Mouse (Mus musculus): Measurements from ENCODE around the gene Rnf150.

The Rnf150 gene

DNA sequence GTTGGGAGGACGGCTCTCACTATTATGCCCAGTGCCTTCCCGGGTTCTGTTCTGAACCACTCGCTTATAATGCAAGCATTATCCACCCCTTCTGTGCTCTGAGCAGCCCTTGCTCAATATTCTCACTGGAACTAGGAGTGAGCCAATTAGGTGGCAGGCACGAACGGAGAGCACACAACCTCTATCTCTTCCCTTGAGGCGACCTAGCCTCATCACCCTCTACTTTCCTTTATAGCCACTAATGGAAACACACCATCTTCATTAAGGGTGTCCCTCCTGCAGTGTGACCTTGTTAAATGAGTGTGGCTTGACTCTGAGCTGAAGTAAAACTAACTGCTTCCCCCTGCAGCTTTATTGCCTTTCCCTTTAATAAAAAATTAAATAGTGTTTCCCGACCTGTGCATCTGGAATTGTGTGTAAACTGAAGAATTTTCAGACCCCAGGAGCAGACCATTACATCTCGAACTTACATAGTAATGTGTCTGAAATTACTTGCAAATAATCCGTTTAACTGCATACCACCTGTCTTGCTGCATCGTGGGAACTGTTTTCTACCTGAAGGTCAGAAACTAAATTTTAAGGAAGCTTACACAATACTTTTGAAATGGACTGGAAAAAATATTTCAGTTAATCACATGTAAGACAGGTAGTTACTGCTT lies 26.0 kb downstream of the Rnf150 start:
- no peak for DNase-seq (ENCODE audit: low read depth, low spot score)

DNA sequence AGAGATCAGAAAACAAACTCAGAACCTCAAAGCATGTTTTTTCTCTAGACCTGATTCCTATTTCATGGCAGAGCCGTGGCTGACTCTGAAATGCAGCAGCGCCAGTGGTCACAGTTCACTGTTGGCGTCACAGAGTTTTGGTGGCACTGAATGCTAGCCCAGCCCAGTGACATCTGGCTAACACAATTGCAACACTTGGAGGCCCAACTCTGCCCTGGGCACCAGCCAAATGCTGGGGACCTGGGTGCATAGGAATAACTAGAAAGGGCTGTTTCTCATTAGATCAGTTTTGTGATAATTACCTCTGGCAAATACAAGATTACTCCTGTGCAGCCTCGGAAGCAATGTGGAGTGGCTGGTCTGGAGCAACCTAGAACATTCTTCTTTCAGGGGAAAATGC lies 31.9 kb downstream of the Rnf150 start:
- no peak for DNase-seq (ENCODE audit: low read depth, low spot score)

DNA sequence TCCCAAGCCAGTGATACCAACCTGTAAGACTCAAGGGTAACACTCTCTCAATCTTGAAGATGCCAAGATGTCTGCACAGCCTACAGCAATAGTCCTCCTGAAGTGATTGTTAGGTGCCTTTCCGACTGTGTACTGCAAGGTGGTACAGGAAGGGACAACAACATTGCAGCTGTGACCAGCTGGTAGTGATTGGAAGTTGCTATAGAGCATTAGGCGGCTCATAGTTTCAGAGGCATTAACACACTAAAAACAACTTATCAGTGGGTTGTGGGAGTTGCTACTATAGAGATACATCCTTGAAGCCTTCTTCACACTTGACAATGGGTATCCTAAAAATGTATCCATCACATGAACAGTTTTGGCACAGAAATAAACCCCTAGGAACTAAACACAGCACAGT lies 33.6 kb downstream of the Rnf150 start:
- no peak for DNase-seq (ENCODE audit: low read depth, low spot score)

DNA sequence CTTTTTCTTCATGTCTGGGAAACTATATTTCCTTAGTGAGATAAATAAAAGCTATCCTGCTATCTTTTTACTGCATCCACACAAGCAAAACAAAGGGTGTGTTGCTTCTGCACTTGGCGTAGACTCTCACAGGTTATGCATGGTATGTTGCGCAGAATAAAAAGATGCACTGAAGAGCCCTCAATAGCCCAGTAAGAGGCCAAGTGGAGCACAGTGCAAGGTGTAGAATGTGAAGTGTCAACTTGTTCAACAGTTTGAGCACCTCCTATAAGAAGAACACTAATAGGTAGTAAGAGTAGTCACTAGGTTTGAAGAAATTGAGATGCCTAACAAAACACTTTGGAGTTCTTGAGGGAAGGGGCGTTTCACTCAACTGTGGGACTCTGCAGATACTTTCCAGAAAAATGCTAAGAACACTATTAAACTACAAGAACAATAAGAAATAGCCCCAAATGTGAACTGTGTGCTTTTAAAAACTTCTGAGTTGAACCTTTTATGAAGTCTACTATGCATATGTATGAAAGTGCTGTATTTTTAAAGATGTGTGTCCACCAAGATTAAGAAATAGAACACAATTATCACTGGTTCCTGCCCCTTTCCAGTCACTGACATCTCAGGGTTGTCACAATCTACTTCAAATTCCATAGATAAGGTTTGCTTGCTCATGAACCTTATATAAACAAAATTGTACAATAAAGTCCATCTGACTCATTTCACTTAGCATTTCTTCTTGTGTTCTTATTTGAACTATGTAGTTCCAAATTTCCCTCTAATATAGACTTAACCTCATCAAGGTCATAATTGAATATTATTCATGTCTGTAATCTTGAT lies 34.7 kb downstream of the Rnf150 start:
- DNase-seq (ENCODE audit: low read depth, low spot score): no peak

DNA sequence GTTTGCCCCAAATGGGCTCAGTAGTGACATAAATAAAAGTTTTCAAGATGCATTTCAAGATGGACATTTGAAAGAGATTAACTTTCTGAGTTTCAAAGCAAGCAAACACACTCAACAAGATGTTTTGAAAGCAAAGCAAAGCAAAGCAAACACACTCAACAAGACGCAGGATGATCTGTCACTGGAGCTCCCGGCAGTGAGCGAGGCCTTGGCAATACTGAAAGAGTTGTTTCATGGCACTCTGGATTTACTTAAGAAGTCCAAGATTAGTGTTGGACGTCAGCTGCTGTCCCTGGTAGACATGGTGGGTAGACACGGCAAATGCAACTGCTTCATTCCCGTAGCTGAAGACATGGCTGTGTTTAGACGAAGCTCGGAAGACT lies 35.3 kb downstream of the Rnf150 start:
- no peak for DNase-seq (ENCODE audit: low read depth, low spot score)

DNA sequence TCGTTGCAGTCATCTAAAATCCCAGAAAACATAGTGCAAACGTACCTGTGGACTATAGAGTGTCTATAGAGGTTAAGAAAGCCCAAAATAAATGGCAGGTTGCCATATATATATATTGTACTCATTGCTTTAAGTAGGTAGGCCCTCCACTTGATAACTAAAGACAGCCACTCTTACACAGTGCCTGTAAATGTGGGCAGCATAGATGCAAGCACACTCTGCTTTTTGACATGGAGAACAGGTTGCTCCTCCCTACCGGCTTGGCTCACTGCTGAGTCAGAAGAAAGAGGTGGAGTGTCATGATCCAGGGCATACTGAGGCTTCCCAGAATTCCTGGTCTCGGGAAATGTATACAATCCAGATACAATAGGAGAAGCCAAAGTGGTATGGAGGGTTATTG lies 37.8 kb downstream of the Rnf150 start:
- no peak for DNase-seq (ENCODE audit: low read depth, low spot score)

DNA sequence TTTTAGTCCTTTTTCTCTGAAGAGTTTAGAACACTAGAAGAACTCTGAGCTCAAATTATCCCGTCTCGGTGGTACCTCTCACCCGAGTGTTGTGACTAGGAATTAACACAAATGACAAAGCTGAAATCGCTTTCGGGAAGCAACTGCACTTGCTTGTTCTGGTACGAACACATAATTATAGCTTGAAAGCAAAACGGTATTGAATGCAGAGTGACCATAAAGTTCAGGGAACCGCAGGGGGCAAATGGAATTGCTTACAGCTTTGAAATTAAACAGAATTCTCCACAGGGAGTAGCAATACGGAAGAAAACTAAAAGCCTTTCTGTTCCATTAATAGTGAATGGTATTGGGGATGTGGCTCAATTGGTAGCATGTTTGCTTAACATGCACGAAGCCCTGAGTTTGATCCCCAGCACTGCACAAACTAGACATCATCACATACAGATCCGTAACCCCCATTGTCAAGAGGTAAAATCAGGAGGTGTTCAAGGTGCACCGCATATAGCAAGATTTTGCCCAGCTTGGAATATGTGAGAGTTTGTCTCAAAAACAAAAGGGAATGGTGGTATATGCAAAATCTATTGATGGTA lies 38.5 kb downstream of the Rnf150 start:
- DNase-seq (ENCODE audit: low read depth, low spot score): no peak

DNA sequence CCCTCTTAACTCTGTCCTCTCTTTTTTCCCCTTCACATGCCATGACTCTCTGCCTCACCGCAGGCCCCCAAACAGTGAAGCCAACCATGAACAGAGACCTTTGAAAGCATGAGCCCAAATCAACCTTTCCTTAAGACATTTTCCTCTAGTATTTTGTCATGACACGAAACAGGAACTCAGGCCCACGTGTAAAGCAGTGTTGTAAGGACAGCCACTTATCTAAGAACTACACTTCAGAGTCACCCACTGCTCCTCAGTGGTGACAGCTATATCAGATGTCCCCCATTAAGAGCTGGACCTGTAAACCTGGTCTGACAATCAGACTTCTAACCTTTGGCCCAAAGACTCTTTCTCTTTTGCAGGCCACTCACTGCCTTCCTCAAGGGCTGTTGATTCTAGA lies 40.3 kb downstream of the Rnf150 start:
- DNase-seq (ENCODE audit: low read depth, low spot score): no peak

DNA sequence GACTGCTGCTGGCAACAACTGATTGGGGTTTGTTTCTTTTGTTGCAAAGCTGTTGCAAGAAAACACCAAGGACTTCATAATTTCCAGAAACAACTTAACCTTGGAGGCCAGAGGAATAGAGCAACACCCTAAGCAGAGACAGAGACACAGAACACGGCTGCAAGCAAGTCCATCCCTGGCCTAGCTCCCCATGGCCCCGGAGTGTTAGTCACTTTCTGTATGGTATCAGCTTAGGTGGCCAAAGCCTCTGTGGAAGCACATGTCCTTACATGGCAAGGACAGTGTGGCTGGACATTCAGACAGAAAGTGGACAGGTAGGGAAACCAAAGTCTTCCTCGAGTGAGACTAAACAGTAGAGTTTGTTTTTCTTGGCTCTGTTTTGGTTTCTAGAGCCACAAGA lies 44.1 kb downstream of the Rnf150 start:
- no peak for DNase-seq (ENCODE audit: low read depth, low spot score)

DNA sequence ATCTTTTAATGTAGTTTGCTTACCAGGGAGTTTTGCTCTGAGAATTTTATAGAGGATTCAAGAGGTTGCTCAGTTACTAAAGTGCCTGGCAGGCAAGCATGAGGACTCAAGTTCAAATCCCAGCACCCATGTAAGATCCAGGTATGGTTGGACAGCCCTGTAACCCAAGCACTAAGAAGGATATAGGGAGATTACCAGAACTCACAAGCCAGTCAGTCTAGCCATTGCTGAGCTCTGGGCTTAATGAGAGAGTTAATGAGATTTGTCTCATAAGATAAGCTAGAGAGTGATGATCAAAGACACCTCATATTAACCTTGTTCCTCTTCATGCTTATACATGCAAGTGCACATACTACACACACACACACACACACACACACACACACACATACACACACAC lies 48.3 kb downstream of the Rnf150 start:
- DNase-seq (ENCODE audit: low read depth, low spot score): no peak

DNA sequence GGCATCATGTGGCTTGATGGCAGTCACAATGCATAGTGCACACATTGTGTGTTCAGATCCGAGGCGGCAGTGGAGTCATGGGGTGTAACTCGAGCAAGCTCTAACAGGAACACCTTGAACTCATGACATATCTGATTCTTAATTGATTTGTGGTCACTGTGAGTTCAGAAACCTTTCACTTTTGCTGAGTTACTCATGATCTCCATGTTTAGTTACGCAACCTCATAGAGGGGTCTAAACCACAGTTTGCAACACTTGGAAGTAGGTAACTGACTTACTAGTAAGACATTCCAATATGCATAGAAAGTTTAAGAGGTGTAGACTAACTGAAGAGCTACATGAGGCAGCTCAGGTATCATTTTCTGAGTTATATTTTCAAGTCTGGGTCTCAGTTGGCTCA lies 49.1 kb downstream of the Rnf150 start:
- DNase-seq (ENCODE audit: low read depth, low spot score): no peak

DNA sequence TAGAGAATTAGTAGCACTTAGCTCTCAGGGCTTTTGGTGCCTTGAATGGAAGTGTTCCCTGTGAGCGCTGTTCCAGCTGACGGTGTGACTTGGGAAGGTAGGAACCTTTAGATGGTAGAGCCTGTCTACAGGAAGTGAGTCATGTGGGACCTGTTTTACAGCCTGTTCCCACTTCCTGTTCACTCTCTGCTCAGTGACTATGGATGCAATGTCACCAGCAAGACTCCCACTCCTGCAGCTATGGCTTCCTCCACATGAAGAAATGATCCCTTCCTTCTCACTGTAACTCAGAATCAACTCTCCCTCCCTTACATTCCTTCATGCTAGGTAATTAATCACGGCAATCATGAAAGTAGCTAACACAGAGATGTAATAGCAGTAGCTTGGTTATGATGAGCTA lies 51.4 kb downstream of the Rnf150 start:
- DNase-seq (ENCODE audit: low read depth, low spot score): no peak

DNA sequence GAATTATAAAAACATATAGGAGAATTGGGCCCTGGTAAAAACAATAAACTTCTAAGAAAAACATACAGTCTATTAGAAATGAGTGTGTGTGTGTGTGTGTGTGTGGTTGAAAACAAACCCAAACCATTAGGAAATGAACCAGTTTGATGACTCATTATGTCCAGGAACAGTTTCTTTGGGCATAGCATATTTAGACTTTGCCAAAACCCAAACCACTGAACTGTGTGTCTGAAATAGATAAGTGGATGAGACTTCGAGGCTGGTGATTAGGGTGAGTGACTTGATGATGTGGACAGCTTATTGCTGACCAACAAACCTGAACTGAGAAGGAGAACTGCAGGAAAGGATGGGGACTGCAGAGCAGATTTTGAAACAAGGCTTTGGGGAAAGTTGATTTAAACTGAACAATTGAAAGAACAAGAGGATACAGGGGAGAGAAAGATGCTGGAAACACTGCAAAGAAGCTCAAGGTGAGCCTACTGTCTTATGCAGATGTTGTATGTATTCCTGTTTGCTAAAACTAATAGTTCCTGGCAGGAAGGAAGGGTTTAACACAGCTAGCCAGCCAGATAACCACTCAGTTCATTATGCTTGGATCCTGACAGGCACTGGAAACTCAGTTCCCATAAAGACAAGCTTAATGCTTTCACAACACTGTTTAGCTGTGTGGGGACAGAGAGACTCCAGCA lies 53.8 kb downstream of the Rnf150 start:
- no peak for DNase-seq (ENCODE audit: low read depth, low spot score)

DNA sequence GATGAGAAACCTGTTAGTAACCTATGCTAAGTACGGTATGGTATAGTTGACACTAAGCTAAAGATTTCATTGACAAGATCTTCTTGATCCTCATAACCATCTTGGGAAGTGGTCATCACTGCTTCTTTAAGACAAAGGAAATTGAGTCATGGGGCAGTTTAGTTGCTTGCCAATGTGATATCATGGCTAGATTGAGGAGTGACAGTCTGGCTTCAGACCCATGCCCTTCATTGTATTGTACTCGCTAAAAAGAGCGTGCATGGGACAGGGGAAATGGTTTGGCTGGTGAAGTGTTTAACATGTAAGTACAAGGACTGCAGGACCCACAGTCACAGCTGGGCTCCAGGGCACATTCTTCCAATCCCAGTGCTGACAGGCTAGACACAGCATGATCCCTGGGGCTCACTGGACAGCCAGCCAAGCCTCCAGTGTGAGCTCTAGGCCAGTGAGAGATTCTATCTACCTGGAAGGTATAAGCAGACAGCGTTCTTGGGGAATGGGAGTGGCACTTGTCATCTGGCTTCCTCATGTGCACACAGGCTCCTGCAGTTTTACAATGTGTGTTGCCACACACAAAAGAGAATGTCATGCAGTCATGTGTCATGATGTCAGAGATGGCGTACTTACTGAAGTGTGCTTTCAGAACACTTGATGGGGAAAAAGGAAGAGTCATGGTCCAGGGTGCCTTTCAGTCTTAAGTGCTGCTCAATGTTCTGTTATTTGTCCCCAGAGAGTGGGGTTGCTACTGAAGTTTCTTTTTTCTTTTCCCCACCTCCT lies 54.6 kb downstream of the Rnf150 start:
- no peak for DNase-seq (ENCODE audit: low read depth, low spot score)

DNA sequence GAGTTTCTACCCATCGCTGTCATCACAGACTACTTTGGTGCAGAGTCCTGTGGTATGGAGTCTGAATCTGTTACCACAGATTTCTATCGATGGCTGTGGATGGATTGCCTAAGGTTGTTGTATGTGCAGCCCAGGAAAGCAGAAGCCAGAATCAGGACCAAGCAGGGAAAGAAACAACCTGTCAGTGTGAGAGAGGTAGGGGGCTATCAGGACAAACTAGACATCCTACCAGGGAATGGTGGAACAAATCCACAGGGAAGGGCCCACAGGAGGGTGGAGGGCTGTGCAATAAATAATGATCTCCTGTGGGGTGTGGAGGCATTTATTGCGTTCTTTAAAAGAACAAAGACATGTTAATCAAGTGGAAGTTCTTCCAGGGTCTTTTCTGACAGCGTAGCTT lies 56.5 kb downstream of the Rnf150 start:
- DNase-seq (ENCODE audit: low read depth, low spot score): no peak

DNA sequence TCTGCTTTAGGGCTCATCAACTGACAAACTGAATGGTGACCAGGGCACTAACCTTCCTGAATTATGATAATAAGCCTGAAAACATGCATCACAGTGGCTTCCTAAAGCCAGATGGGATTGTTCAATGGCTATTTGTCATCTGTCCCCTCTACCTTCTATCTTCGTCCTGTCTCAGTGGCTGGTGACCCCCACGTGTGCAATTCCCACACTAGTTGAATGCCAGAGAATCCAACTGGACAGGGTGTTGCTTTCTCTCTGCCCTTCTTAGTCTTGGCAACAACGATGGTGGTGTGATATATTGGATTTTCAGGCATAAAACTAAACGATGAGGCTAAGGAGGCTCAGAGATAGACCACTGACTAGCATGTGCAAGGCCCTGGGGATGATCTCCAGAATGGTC lies 57.0 kb downstream of the Rnf150 start:
- no peak for DNase-seq (ENCODE audit: low read depth, low spot score)

DNA sequence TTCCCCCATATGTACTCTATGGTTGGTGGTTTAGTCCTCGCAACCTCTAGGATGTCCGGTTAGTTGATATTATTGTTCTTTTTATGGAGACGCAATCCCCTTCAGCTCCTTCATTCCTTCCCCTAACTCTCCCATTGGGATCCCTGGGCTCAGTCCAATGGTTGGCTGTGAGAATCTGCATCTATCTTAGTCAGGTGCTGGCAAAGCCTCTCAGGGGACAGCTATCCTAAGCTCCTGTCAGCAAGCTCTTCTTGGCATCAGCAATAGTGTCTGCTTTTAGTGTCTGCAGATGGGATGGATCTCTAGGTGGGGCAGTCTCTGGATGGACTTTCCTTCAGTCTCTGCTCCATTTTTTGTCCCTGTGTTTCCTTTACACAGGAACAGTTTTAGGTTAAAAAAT lies 62.1 kb downstream of the Rnf150 start:
- DNase-seq (ENCODE audit: low read depth, low spot score): no peak

DNA sequence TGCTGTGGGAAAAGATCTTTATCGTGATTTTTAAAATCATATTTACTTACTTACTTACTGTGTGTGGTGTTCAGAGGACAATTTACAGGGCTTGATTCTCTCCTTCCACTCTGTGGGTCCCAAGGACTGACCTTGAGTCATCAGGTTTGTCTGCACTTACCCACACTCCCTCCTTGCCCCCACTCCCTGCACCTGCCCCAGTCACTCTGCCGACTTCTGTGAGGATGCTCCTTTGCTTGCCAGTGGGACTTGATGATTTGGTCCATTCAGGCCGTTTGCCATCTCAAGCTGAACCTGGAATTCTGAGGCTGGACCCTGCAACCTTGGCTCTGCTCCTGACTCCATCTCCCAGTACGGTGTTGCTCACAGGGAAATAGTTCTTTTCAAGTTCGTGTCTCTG lies 63.4 kb downstream of the Rnf150 start:
- no peak for DNase-seq (ENCODE audit: low read depth, low spot score)

DNA sequence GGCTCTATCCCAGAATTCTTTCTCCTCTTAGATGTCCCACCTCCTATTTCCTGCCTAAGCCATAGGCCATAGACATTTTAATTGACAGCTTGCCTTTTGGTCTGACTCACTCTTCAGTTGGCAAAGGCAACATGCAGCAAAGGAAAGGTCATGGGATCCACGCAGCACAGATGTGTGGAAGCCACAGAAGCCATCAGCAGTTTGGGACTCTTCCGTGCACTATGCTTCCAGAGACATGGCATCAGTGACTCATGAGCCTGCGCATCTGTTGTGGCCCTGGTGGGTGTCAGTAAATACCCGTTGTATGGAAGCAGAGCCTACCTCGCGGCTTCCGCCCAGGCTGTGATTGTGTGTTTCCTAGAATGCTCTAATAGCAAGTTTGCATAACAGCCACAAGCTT lies 68.4 kb downstream of the Rnf150 start:
- DNase-seq (ENCODE audit: low read depth, low spot score): no peak

DNA sequence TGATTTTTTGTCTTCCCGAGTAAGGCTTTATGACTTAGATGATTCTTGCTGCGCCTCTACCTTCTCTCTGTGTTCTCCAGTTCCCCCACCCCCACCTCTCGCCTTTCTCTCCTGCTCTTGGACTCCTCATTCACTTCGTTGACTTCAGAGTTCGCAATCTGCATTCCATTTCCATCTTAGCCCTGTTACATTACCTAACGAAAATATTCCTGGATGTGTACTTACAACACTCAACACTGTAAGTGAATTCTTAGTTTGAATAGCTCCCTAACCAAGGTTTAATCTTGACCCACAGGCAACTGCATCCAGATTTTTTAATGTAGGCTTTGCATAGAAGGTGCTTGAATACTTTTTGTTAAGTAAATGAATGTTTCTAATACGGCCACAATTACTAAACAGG lies 73.0 kb downstream of the Rnf150 start:
- DNase-seq (ENCODE audit: low read depth, low spot score): no peak

DNA sequence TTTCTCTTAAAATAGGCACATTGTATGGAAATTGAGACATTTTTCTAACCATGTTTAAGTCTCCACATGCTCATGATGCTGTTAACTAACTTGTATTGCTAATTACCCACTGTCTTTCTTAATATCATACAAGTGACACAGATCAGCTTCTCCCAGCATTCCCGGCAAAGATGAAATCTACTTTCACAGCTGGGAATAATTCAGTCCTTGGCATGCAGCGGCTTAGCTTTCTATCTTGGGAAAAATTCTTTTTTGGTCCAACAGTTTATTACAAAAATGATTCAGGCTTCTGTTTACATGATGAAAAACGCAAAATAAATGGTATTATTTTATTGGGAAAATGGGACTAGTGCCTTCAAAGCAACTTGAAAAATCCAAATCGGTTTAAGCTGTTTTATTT lies 73.7 kb downstream of the Rnf150 start:
- no peak for DNase-seq (ENCODE audit: low read depth, low spot score)

DNA sequence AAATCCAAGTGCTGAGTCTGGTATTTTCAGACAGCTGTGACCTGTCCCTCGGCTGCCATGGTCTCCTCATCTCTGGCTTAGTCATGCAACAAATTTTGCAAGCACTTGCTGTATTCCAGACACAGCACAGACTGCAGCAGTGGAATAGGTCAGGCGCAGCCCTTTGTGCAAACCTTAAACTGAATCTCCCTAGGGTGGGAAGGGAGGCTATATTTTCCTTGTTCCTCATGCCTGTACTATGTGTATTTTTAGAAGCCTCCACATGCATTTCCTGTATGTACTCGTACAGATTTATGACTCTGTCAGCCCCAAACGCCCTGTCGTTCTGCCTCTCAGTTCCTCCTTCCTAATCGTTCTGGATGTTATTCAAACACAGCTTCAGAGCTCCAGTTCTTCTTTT lies 76.8 kb downstream of the Rnf150 start:
- DNase-seq (ENCODE audit: low read depth, low spot score): no peak

All from telencephalon, adult 2 months (tissue).